Comparison of ENCODE assay signal across 8 mouse cellular contexts in genomic region chr2:119478397-119478749, GRCm38 (mm10). TPM values are rescaled to one million over a fixed set of nuclear protein-coding genes. Genes with fewer than 3 reads are reported as not detected.
DNase-seq lines count a peak whose midpoint lies in the region; ATAC-seq and TF ChIP-seq lines count a peak whose summit lies in the region.

No protein-coding gene starts in this region.

- no peak for DNase-seq in heart, adult 2 months
- no peak for DNase-seq in heart, postnatal 36 days
- DNase-seq in thymus, adult 2 months: no peak
- DNase-seq in thymus, postnatal 4 days: no peak
- DNase-seq in right cerebral cortex, adult 2 months (ENCODE audit: low spot score in 2 of 2): no peak
- DNase-seq in retina, postnatal 1 day: no peak
- DNase-seq in right cerebral cortex, postnatal 25 days: no peak

- peaks cover 3% of the 10 kb centered on the region for H3K79me2 ChIP-seq in heart, adult 2 months (replicated peaks; ENCODE audit: control insufficient read depth, insufficient read depth, low read length)

- H3K27me3 ChIP-seq in heart, adult 2 months (ENCODE audit: control insufficient read depth, insufficient read depth, low read length): no peaks in the 10 kb centered on the region
- no peaks in the 10 kb centered on the region for H3K27me3 ChIP-seq in thymus, adult 2 months (ENCODE audit: control insufficient read depth, insufficient read depth, low read length)
- no peaks in the 10 kb centered on the region for H3K27me3 ChIP-seq in liver, embryonic 12.5 days (replicated peaks)

- H3K4me3 ChIP-seq in heart, adult 2 months: peak overlapping the region; percentile 96
- H3K4me3 ChIP-seq in thymus, adult 2 months (ENCODE audit: control insufficient read depth, insufficient read depth, low read length): peak overlapping the region; percentile 73
- H3K4me3 ChIP-seq in liver, embryonic 12.5 days: peak overlapping the region; percentile 98

- TF ChIP-seq EP300 in heart, adult 2 months (IDR thresholded peaks at IDR 0.05; ENCODE audit: insufficient read depth, low read depth, low read length): no peak

- H3K9ac ChIP-seq in heart, adult 2 months (ENCODE audit: low read depth, low read length): peak overlapping the region; percentile 82
- peak overlapping the region; percentile 98 for H3K9ac ChIP-seq in liver, embryonic 12.5 days

- WGBS in heart, adult 2 months: 6% methylated on average over 9 of the region's 9 CpGs
- WGBS in thymus, adult 2 months: 8% methylated on average over 9 of the region's 9 CpGs
- WGBS in liver, embryonic 12.5 days (ENCODE audit: insufficient replicate concordance): 5% methylated on average over 9 of the region's 9 CpGs

- peaks cover 12% of the 10 kb centered on the region for H3K36me3 ChIP-seq in heart, adult 2 months (ENCODE audit: control insufficient read depth, insufficient read depth, low read length)
- no peaks in the 10 kb centered on the region for H3K36me3 ChIP-seq in thymus, adult 2 months (ENCODE audit: control insufficient read depth, insufficient read depth, low read length)
- H3K36me3 ChIP-seq in liver, embryonic 12.5 days: peaks cover 10% of the 10 kb centered on the region; the same call in 1 of the 2 replicates

- peak overlapping the region; percentile 94 for H3K4me2 ChIP-seq in liver, embryonic 12.5 days

- TF ChIP-seq CTCF in heart, adult 2 months (IDR thresholded peaks at IDR 0.05): no peak
- no peak for TF ChIP-seq CTCF in thymus, adult 2 months (IDR thresholded peaks at IDR 0.05; ENCODE audit: borderline replicate concordance, control insufficient read depth, extremely low read depth, insufficient read depth, low read length, poor library complexity)

- H3K27ac ChIP-seq in heart, adult 2 months: peak overlapping the region; percentile 95
- H3K27ac ChIP-seq in thymus, adult 2 months (ENCODE audit: control insufficient read depth, insufficient read depth, low read length): peak overlapping the region; percentile 91
- peak overlapping the region; percentile 97 for H3K27ac ChIP-seq in liver, embryonic 12.5 days

- H3K4me1 ChIP-seq in heart, adult 2 months (ENCODE audit: control insufficient read depth, insufficient read depth, low read length): peaks cover 4% of the 10 kb centered on the region
- no peaks in the 10 kb centered on the region for H3K4me1 ChIP-seq in thymus, adult 2 months (replicated peaks; ENCODE audit: control insufficient read depth, insufficient read depth, low read length)
- peaks cover 42% of the 10 kb centered on the region for H3K4me1 ChIP-seq in liver, embryonic 12.5 days

- no peak for ATAC-seq in liver, embryonic 12.5 days

- H3K9me3 ChIP-seq in liver, embryonic 12.5 days (replicated peaks): no peaks in the 10 kb centered on the region

- no peak for TF ChIP-seq POLR2A in heart, adult 2 months (IDR thresholded peaks at IDR 0.05; ENCODE audit: insufficient read depth, low read depth, low read length)
- TF ChIP-seq POLR2A in thymus, adult 2 months (IDR thresholded peaks at IDR 0.05; ENCODE audit: control insufficient read depth, extremely low read depth, insufficient read depth, low read length, poor library complexity): no peak

- intact Hi-C loops in heart, adult 2 months (cut with DNase I): no loop called here
- intact Hi-C loops in heart, postnatal 36 days (cut with DNase I): loop anchor here (5.0 to 10.0 kb wide), 2 partner anchors 114 to 434 kb away; partner anchors contain the start of gene Knl1

RNA-seq across cellular contexts. Expression of gene Ino80, which starts 0.9 kb away (rescaled TPM):
- 1 to 10 TPM; 9.5 to 9.7 TPM for total RNA-seq in heart, adult 2 months (2021)
- 5.1 and 7.0 TPM in 2 replicates for polyA plus RNA-seq in heart, adult 2 months (2012; rRNA removed)
- total RNA-seq in heart, postnatal 36 days (2021): 10 to 100 TPM; 10.4 to 12.7 TPM
- 16.1 and 17.4 TPM in 2 replicates for polyA plus RNA-seq in thymus, adult 2 months (2012; rRNA removed)
- 2.5 and 2.9 TPM in 2 replicates for polyA plus RNA-seq in liver, embryonic 12.5 days (2016; fragmentation: Nextera tagmentation; extraction: Ambion mirVana)
